Mouse (Mus musculus): ENCODE measurements around the gene Mindy4. TPM values are rescaled to one million over a fixed set of nuclear protein-coding genes. Genes with fewer than 3 reads are reported as not detected.

The Mindy4 gene
- polyA plus RNA-seq (2014; fragmentation: Illumina TruSeq; extraction: RNeasy Lipid Tissue Mini Kit (QIAGEN cat#74804)), result 5.2 TPM

DNA sequence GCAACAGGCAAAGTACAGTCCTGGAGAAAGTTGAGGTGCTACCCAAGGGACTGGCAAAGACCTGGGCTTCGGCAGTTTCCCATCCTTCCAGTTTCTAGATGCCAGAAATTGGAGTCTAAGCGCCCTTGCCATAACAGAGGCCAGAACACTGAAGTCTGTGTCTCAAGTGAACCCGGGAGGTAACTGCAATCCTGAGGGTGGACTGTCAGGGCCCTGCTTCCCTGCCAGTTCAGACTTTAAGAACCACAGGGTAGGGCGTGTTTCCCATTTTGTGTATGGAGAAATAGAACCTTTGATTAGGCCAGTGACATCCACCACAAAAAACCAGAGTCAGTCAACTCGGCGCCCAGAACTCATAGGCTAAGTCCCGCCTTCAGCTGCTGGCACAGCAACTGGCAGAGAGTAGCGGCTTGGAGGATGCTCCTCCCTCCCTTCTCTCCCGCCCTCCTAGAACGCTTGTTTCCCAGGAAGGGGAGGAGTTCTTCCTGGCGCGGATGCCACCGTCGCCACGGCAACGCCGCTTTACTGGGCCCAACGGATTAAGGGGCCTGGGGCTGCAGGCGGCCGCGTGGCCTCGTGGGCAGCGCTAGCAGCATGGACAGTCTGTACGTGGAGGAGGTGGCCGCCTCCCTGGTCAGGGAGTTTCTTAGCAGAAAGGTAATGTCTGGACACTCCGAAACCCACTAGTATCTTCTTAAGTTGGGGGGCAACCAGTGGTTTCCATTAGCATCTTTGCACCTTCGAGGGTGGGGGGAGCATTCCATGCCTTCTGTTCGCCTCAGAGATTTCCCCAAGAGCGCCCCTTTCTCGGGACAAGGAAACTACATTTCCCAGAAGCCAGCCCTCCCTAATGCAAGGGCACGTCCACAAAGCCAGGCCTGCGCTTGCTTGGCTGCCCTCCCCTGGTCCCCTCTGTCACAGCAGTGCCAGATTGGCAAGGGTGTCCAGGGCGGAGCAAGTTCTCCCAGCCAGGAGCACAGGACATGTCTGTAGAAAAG lies at the start of gene Mindy4:
Gene Mindy4 (plus strand): TSS at position 471 of the 998 bp plus-strand sequence.

DNA sequence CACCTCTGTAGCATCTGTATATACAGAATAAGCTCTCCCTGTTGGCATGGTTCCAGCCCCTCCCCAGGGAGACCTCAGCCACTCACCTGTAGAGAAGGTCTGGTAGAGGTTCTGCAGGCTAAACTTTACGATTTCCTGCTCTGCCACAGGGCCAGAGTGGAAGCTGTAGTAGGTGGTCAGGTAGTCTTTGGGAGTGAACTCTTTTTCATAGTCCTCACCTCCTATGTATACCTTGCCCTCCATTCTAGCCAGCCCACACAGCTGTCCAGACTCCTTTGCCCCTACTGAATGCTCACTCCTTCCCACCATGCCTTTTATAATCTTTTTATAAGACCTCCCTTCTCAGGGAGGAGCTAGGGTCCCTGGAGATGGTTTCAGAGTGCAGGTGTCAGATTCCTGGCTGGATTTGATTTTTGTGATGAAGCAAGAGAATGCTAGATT lies 28.4 kb upstream of the Mindy4 start, which contains the start of gene Inmt:
Gene Inmt (minus strand): TSS at position 303 of the 441 bp plus-strand sequence.

DNA sequence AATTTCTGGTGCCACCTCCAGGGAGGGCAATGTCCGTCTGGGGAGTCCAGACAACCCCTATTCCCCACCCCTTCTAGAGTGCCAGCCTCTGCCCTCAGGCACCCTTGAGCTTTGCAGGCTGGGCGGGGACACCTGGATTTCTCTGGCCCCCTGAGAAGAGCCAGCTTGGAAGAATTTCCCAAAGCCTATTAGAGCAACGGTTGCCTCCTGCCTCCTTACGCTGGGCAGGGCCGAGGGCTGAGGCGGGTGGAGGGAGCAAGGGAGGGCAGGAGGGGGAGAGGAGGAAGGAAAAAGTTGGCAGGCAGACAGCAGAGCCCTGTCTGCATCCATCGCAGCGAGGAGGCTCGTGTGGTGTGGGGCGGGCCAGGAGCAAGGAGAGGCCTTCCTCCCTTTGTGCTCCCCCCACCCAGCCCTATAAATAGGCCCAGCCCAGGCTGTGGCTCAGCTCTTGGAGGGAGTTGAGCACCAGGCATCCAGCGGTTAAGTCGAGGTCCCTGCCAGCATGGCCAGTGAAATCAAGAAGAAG lies 132.9 kb downstream of the Mindy4 start, which contains the start of gene Aqp1:
Gene Aqp1 (plus strand): TSS at position 444 of the 526 bp plus-strand sequence.

Other genes starting within 250 kb of the Mindy4 start
- gene Nod1, start 230.8 kb upstream of the Mindy4 start, polyA plus RNA-seq (2014; fragmentation: Illumina TruSeq; extraction: RNeasy Lipid Tissue Mini Kit (QIAGEN cat#74804)), result 11.6 TPM
- 68.3 TPM for gene Ggct, start 210.4 kb upstream of the Mindy4 start, polyA plus RNA-seq (2014; fragmentation: Illumina TruSeq; extraction: RNeasy Lipid Tissue Mini Kit (QIAGEN cat#74804))
- 126 TPM for gene Gars, start 165.4 kb upstream of the Mindy4 start, polyA plus RNA-seq (2014; fragmentation: Illumina TruSeq; extraction: RNeasy Lipid Tissue Mini Kit (QIAGEN cat#74804))
- gene Crhr2, start 70.4 kb upstream of the Mindy4 start, polyA plus RNA-seq (2014; fragmentation: Illumina TruSeq; extraction: RNeasy Lipid Tissue Mini Kit (QIAGEN cat#74804)), result not detected
- gene Inmt, start 28.3 kb upstream of the Mindy4 start, polyA plus RNA-seq (2014; fragmentation: Illumina TruSeq; extraction: RNeasy Lipid Tissue Mini Kit (QIAGEN cat#74804)), result 4.4 TPM
- 8.2 TPM for gene Aqp1, start 133.0 kb downstream of the Mindy4 start, polyA plus RNA-seq (2014; fragmentation: Illumina TruSeq; extraction: RNeasy Lipid Tissue Mini Kit (QIAGEN cat#74804))
- gene Ghrhr, start 172.9 kb downstream of the Mindy4 start, polyA plus RNA-seq (2014; fragmentation: Illumina TruSeq; extraction: RNeasy Lipid Tissue Mini Kit (QIAGEN cat#74804)), result not detected
- 2.9 TPM for gene Adcyap1r1, start 248.6 kb downstream of the Mindy4 start, polyA plus RNA-seq (2014; fragmentation: Illumina TruSeq; extraction: RNeasy Lipid Tissue Mini Kit (QIAGEN cat#74804))

All from ovary, adult 10 weeks (tissue).